Mouse (Mus musculus) brain, embryonic 14.5 days (tissue): ENCODE results near the gene Chd3.

Experiments used
- CTCF ChIP-seq: fragments of 200-500 bp; IDR thresholded peaks from 2 replicates; pipeline ENCODE4 v1.5.1; 2012; ENCODE audit warnings: inconsistent platforms, mild to moderate bottlenecking, moderate library complexity, borderline replicate concordance; ENCODE audit not compliant: insufficient read depth, insufficient read length; ENCODE audit errors: extremely low read depth
- POLR2A ChIP-seq: fragments of 200-500 bp; IDR thresholded peaks from 2 replicates; pipeline ENCODE4 v1.6.1; 2012; ENCODE audit warnings: mild to moderate bottlenecking, inconsistent platforms, borderline replicate concordance; ENCODE audit not compliant: poor library complexity, insufficient read depth, insufficient read length, severe bottlenecking; ENCODE audit errors: extremely low read depth

DNA sequence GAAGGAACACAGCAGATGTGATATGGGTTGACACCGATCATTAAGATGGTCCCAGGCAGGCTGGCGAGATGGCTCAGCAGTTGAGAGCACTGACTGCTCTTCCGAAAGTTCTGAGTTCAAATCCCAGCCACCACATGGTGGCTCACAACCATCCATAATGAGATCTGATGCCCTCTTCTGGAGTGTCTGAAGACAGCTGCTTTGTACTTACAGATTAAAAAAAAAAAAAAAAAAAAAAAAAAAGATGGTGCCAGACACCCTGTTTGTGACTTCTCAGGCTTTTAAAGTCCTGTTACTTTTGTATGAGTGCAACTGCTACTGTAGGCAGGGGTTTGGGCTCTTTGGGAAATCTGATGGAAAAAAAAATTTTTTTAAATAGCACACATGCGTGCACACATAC lies 19.5 kb upstream of the Chd3 start:
- TF ChIP-seq CTCF (no peak), POLR2A (no peak)
